Mouse (Mus musculus): ENCODE data around the gene Gm20388.
A peak's percentile ranks its signal among the peaks of the same experiment; 100 is the strongest.
"Not testable (repeated sequence)": the region's sequence is repeated elsewhere in the genome, so short reads cannot be mapped to it uniquely, and the experiment has no call there.

The Gm20388 gene

DNA sequence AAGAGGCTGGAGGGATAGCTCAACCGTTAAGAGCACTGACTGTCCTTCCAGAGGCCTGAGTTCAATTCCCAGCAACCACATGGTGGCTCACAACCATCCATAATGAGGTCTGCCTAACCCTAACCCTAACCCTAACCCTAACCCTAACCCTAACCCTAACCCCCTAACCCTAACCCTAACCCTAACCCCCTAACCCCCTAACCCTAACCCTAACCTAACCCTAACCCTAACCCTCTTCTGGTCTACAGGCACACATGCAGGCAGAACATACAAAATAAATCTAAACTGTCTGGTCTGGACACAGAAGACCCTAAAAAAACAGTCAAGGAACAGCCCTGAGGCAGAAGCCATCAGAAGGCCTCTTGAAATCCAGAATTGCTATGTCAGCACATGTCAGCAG is 4050.7 kb downstream of the Gm20388 start:
- no peak for DNase-seq (ENCODE audit: low read depth)

DNA sequence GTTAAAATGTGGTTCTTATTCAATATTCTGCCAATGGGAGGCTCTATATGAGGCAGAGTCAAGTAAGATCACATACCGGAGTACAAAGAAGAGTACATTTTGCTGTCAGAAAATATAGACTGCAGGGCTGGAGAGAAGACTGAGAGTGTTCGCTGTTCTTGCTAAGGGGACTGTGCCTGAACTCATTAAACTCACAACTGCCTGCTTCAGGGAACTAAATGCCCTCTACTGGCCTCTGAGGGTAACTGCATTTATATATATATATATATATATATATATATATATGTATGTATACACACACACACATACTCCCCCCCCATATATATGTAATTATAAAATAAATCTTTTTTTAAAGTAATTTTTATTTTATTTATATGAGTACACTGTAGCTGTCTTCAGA is 4056.3 kb downstream of the Gm20388 start:
- peak; percentile 28 for DNase-seq (ENCODE audit: low read depth)

DNA sequence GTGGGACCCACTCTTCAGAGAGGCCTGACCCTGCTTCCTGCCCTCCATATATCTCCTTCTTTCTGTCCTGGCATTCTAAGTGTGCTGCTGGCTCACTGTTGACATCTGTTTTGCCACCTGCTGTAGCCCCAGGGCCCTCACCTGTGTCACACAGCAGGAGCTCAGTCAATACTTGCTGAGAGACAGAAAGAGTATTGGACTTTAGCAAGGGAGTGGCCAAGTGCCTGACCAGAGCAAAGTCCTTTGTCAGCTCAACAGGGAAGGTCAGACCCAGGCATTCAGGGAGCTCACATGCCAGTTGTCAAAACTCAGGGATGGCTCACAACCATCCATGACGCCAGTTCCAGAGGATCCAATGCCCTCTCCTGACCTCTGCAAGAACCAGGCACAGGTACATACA is 4062.9 kb downstream of the Gm20388 start:
- DNase-seq (ENCODE audit: low read depth) = no peak

DNA sequence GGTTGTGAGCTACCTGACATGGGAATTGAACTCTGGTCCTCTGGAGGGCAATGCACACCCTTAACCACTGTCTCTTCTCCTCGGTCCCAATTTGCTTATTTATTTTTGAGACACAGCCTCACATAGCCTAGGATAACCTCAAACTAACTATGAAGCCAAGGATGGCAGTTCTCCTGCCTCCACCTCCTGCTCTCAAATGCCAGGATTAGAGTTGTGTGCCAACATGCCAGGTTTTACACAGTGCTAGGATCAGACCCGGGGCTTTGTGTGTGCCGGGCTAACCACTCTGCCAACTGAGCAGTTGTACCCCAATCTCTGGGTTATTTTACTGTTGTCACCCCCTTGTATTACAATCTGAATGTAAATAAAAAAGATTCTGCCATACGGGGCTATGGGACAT is 4066.9 kb downstream of the Gm20388 start:
- DNase-seq (ENCODE audit: low read depth) = no peak

DNA sequence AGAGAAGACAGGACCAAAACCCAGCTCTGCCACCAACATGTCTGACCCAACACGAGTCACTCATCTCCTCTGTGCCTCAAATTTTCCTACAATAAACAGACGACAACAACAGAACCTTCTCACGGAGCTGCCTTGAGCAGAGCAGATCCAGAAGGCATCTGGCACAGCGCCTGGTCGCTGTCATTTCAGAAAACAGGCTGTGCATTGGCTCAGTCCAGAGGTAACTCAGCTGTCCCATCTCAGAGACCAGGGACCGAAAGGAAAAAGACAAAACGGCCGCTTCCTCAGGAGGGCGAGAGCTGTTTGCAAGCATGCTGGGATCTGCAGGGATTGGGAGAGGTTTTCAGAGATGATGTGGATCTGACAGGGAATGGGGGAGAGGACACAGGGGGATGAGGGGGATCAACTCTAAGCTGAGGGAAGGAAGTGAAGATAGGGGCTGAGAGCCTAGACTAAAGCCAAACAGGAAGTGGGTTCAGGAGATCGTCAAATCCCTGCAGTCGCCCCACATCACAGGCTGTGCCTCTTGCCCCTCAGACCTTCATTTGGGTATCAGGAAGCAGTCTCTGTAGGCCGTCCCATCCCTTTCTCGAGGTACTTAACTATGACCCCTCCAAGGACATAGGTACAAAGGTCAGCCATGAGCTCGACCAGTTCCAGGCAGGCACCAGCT is 4067.7 kb downstream of the Gm20388 start:
- peak; percentile 29 for DNase-seq (ENCODE audit: low read depth)

DNA sequence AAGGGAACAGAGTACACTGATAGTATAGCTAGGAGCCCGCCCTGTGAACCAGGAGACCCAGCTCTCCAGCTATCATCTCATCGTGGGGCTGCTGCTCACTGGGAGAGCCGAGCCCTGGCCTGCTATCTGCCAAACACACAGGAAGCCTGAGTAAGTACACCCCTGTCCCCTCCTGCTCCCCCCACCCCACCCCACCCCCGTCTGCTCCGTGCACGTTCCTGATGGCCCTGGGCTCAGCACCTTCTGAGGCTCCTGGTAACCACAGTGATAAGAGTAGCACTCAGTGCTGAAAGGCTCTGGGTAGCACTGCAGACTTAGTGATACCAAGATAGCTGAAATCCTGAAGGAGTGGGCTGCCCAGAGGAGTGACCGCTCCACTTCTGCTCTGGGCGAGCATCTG is 4068.3 kb downstream of the Gm20388 start:
- no peak for DNase-seq (ENCODE audit: low read depth)

DNA sequence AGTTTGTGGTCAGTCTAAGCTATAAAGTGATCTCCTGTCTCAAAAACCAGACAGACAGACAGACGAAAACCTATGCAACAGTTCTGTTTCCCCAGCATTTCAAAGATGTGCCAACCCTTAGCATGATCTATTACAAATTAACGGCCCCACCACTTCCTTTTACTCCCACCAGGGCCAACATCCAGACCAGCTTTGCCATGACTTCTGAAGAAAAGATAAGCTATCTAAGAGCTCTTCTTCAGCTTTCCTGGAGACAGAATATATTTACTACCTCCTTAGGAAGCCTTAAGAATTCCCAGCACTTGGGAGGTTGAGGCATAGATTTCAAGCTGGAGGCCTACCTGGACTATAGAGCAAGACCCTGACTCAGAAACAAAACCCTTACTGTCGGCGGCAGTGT is 4069.6 kb downstream of the Gm20388 start:
- DNase-seq (ENCODE audit: low read depth) = no peak

DNA sequence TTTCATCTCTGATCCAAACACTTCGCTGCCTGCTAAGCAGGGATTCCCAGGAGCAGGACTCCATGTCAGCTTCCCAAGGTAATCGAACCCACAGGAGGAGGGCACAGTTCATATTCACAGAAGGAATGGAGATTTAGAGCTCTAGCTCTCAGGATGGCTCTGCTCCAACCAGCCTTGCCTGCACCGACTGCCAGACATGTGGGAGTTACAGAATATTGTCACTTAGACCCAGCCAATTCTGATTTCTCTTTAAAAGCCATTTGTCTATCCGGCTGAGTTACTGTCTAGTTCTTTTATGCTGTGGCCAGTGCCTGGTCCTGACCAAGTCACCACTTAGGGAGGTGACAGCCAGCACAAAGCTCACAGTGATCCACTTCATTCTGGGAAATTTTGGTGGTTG is 4071.0 kb downstream of the Gm20388 start:
- DNase-seq (ENCODE audit: low read depth) = peak; percentile 12

DNA sequence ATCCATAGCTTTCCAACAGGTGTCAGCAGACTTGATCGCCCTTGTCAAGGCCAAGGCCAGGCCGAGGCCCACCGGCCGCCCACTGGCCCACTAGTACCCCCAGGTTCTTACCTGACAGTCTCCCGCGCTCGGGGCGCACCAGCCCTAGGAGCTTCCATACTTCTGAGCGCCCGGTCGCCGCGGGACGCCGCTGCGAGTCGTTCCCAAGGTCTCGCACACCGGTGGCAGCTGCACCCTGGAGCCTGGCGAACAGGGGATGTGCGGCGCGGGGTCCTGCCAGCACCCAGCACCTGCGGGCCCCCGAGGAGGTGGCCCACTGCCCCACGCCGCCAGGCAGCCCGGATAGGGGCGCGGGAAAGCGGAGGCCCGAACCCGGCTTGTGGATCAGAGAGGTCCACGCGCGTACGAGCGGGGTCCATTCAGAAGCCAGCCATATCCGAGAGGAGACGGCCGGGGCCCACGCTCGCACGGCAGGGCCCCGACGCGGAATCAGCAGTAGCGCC is 4071.7 kb downstream of the Gm20388 start:
- peak; percentile 31 for DNase-seq (ENCODE audit: low read depth)

DNA sequence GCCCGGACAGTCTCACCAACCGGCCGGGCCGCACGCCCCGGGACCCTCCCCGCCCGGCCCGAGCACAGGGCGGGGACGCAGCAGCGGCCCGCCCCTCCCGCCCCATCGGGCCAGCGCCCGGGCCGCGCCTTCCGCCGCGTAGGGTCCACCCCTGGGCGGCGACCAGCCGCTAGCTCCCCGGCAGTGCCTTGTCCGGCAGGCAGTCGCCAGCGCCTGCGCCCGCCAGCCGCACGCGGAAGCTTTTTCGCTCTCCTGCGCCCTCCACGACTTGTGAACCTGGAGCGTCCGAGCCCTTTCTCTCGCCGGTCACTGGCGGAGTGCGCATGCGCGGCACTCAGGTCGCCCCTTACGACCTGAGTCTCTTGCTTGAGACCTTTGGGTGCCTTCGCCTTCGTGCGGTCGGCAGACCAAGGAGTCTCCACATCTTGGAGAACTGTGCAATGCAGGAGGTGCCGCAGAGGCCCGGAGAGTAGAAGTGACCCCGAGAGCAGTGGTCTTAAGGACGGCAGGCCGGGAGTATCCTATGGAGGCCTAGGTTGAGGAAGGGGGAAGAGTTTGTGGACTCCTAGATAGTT is 4072.3 kb downstream of the Gm20388 start, which contains the start of gene Abcb10:
TSS of gene Abcb10 (minus strand) at position 297 of the 575 bp plus-strand sequence.
- DNase-seq (ENCODE audit: low read depth) = peak; percentile 94

DNA sequence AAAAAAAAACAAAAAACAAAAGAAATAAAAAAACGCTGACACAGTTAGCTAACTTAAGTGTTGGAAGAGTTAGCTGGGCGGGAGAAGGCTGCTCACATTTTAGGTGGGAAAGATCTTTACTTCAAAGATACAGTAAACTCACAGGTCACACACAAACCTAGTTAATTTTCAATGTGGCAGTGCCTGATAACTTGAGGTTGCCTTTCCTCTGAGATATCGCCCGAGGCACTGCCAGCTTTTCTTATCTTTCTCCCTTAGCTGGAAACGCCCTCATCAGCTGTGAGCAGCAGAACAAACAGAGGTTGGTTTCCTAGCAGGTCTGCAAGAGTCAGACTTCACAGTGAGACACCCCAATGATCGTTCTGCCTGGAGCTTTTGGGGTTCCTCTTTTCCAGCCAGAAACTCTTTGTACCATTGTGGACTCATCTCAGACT is 4078.0 kb downstream of the Gm20388 start:
- DNase-seq (ENCODE audit: low read depth) = no peak

DNA sequence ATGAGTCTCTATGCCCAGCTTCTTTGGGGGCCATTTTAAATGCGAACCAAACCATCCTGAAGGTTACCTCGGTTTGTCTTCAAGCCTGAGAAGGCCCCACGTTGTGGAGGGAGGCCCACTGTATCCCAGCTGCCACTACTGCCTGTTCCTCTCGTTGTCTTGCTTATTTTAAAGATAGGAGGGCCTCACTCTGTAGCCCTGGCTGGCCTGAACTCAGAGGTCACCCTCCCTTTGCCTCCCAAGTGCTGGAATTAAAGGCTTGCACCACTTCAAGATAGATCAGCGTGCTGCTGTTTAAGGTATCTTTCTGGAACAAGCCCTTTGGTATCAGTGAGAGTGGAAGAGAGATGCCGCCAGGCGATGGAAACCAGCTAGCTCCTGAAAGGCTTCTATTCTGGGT is 4078.5 kb downstream of the Gm20388 start:
- no peak for DNase-seq (ENCODE audit: low read depth)

DNA sequence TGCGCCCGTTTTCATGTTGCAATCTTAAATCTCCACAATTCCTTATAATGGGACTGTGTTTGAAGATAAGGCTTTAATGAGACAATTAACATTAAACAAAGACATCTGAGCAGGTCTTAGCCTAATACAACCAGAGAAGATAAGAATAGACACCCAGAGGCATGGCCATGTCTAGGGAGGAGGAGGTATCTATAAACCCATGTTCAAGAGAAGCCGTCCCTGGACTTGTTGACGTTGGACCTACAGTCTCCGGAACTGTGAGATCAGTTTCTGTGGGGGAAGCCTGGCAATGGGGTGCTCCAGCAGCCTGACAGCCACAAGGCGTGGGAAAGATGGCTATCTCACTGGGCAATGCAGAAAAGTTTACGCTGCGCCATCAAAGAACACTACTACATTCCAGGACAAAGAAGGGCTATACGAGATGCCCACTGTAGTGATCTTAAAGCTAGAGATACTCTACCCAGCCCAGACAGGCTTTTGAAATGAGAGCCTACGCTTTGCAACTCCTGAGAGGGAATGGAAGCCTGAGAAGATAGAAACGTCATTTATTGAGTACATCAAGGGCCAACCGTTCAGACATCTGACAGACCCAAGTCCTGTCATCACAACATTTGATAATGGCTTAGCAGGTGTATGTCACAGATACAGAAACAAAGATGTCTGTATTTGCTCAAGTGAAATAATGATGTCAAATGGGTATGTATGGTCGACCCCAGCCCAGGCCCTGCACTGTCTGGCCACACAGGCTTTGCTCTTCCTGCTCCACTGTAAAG is 4079.8 kb downstream of the Gm20388 start:
- no peak for DNase-seq (ENCODE audit: low read depth)

DNA sequence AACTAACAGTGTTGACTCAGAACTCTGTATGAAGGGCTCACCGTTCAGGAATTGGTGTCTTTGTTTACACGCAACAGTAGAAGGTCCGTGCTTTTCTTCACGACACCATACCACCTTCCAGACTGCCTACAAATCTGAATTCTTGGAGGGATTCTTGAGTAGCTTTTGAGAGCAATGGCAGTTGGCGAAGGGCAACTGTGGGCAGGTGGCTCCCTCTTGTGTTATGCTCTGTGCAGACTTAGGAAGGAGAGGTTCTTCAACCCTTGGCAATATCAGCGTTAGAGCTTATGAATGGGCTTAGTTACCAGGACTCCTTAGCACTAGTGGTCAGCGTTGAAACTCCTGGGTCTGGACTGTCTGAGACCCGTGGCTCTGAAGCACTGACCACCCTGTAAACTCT is 4081.9 kb downstream of the Gm20388 start:
- peak; percentile 73 for DNase-seq (ENCODE audit: low read depth)

DNA sequence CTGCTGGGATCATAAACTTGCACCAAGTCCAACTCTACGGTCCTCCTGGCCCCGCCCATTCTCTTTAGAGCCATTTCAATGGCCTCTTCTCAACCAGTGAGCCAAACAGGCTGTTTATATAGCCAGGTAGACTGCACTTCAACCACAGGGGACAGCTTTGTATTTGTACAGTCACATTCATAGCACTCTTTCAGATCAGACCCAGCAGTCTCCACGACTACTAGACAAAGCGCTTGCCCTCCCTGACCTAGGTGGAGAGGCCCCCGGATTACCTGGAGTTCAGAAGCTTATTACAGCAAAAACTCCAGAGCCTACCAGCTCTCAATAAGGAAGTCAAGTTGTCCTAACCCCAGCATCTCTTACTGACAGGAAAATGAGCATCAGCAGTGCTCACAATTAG is 4083.0 kb downstream of the Gm20388 start:
- DNase-seq (ENCODE audit: low read depth) = no peak

DNA sequence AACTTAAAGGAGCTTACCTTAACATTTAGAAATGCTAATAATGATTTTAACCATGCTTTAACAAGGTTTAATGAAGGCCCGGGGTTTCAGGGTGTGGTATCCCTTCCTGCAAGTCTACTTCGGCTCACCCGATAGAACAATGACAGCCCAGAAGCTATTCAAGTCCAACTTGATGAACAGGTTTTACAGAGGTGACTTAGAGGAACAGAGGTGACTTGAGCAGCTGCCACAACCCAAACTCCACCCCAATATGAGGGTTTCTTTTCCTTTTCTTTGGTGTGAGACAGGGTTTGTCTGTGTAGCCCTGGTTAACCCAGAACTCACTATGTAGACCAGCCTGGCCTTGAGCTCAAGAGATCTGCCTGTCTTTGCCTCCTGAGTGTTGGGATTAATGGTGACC is 4083.4 kb downstream of the Gm20388 start:
- DNase-seq (ENCODE audit: low read depth) = no peak

DNA sequence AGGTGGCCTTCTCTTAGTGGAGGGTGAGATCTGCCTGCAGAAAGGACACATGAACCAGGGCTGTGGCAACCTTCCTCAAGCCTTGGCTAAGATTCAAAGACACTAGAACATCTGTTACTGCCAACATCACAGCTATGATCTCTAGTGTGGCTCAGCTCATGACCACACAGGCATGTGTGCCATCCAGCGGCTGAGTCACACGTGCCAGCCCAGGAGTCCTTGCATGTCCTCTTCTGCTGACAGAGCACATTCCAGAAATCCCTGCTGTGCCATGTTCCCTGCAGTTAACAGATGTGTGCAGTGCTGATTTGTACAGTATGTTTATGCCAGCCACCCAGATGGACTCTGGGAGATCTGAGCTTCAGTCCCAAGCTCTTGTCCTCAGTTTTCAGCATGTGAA is 4088.9 kb downstream of the Gm20388 start:
- no peak for DNase-seq (ENCODE audit: low read depth)

DNA sequence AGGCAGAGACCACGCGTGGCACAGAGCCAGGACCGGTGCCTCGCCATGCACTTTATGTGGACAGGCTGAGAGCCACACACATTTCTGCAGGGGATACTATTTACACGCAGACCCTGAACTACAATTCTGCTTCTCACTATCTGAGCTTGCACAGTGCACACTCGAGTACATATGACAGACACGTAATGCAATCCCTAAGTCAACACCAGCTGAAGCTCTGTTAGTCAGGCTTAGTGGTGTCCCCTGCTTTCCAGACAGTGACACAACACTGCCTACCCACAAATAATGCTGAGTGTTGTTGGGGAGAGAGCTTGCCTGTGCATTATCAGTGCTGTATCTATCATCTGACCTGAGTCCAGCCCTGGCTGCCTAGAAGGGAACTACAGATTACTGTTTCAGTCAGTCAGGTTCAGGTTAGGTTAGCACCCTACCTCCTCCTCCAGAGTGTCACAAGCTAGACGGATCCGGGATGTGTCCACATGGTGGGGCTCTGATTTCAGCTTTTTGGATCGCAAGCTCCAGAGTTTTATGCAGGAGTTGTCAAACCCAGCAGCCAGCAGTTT is 4092.0 kb downstream of the Gm20388 start:
- DNase-seq (ENCODE audit: low read depth) = no peak

DNA sequence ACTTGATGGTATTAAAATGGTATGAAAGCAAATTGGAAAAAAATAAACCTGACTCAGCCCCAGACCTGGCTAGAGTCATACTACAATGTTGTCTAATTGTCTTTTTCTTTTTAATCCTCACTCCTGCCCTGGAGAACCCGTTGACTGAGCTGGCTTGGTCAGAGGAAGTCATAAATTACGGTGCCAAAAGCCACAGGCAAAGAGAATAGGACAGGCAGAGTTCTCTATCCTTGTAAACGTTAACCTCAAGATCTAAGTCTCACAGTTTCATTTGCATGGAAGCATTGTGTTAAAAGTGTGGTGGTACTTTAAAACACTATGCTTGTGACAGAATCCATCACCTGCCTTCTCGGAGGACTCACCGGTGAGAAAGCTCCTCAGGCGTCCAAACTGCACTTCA is 4097.2 kb downstream of the Gm20388 start:
- DNase-seq (ENCODE audit: low read depth) = no peak

DNA sequence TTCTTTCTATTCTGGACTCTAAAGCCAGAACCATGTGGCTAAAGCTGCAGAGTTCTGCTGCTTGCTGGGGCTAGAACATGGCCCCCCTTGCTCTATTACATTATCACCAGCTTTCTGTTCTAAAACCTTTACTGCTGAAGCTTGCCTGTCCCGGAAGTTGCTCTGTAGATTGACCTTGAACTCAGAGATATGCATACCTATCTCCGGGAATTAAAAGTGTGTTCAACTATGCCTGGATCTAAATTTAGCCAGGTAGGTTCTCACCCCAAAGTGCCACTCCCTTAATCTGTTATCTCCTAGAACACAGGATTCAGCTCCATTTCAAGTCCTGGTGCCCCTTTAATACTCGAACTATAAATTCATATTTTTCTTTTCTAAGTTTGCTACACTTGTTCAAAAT is 4100.9 kb downstream of the Gm20388 start:
- DNase-seq (ENCODE audit: low read depth) = no peak

DNA sequence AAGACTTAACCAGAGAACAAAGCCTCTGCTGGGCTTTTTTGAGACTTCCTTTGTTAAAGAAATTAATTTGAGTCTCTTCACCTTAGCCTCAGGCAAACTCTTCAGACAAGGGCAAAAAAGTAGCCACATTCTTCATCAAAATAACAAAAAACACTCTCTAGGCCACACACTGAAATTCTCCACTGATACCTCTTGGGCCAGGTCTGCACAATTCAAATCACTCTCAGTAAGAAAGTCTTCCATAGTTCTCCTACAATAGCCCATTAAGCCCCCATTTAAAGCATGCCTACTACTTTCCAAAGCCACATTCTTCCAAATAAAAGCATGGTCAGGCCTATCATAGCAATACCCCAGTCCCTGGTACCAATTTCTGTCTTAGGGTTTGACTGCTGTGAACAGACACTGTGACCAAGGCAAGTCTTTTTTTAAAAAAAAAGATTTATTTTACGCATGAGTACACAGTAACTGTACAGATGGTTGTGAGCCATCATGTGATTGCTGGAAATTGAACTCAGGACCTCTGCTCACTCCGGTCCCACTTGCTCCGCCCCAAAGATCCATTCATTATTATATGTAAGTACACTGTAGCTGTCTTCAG is 4101.4 kb downstream of the Gm20388 start:
- no peak for DNase-seq (ENCODE audit: low read depth)

DNA sequence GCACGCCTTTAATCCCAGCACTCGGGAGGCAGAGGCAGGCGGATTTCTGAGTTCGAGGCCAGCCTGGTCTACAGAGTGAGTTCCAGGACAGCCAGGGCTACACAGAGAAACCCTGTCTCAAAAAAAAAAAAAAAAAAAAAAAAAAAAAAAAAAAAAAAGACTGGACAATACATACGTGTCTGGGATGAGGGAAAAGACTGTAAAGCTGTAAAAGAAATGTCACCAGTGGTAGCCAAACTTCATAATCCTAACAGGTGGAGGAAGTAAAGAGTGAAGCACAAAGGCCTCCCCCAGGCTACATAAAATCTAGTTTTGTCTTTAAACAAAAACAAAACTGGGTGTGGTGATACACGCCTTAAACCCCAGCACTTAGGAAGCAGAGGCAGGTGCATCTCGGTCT is 4103.7 kb downstream of the Gm20388 start:
- DNase-seq (ENCODE audit: low read depth) = not testable (repeated sequence)

Measured in NIH3T3 (cell line).